ENCODE assay signal across 9 mouse cellular contexts in genomic region chr11:98339071-98339501, GRCm38 (mm10). TPM values are rescaled to one million over a fixed set of nuclear protein-coding genes. Genes with fewer than 3 reads are reported as not detected.
DNase-seq lines count a peak whose midpoint lies in the region; ATAC-seq and TF ChIP-seq lines count a peak whose summit lies in the region.
"Had no signal": no experiment of that assay in that cellular context is flagged by ENCODE, and none has a peak within 500 bp of the region (broad histone marks: within the 10 kb centered on the region; RNA-seq: fewer than 3 reads in every experiment).

No protein-coding gene starts in this region.

- peak overlapping the region; percentile 65 for H3K4me3 ChIP-seq in ES-E14 (ENCODE audit: insufficient read depth in 1 of 2, low read depth in 1 of 2, low read length in 2 of 2, poor library complexity in 1 of 2, severe bottlenecking in 1 of 2)
- peak overlapping the region; percentile 46 for H3K4me3 ChIP-seq in forebrain, embryonic 14.5 days (ENCODE audit: low read depth, low read length)
- H3K4me3 ChIP-seq in liver, embryonic 12.5 days = peak overlapping the region; percentile 42

- peaks cover 0 to 15% of the 10 kb centered on the region in 2 experiments; a peak in 1 of 4 replicates for H3K4me1 ChIP-seq in ES-E14 (ENCODE audit: control insufficient read depth in 2 of 2, insufficient read depth in 2 of 2, low read length in 2 of 2, poor library complexity in 1 of 2)
- peaks cover 27% of the 10 kb centered on the region for H3K4me1 ChIP-seq in forebrain, embryonic 14.5 days (ENCODE audit: control insufficient read depth, insufficient read depth, low read length)
- H3K4me1 ChIP-seq in liver, embryonic 12.5 days = peaks cover 23% of the 10 kb centered on the region

- peak; percentile 35 for DNase-seq in embryo, embryonic 11 days
- DNase-seq in embryo, embryonic 9.5 days (ENCODE audit: extremely low spot score) = no peak
- DNase-seq in ES-E14 (ENCODE audit: low read depth, low spot score) = no peak
- peak; percentile 91 for DNase-seq in forebrain, embryonic 14.5 days (ENCODE audit: low spot score)

- H3K4me2 ChIP-seq in forebrain, embryonic 14.5 days (ENCODE audit: low read length) = peak overlapping the region; percentile 95
- H3K4me2 ChIP-seq in liver, embryonic 12.5 days = peak overlapping the region; percentile 61

- peaks cover 40% of the 10 kb centered on the region for H3K27me3 ChIP-seq in forebrain, embryonic 14.5 days (replicated peaks; ENCODE audit: control insufficient read depth, insufficient read depth, low read length)
- H3K27me3 ChIP-seq in liver, embryonic 12.5 days (replicated peaks) = peaks cover 92% of the 10 kb centered on the region

- no peak overlapping the region for H3K9ac ChIP-seq in ES-E14 (ENCODE audit: insufficient read depth, low read depth, low read length, poor library complexity, severe bottlenecking)
- H3K9ac ChIP-seq in forebrain, embryonic 14.5 days (ENCODE audit: low read length) = peak overlapping the region; percentile 84
- H3K9ac ChIP-seq in liver, embryonic 12.5 days = no peak overlapping the region

- peak; percentile 49 for ATAC-seq in forebrain, embryonic 14.5 days
- no peak for ATAC-seq in liver, embryonic 12.5 days
- no peak for ATAC-seq in inflammation-experienced regulatory T-cells, adult 6 months
- no peak for ATAC-seq in granulocyte monocyte progenitor cell, adult 5-6 weeks (replicated peaks; ENCODE audit: poor library complexity, severe bottlenecking)
- no peak for ATAC-seq in megakaryocyte-erythroid progenitor cell, adult 5-6 weeks (replicated peaks; ENCODE audit: low FRiP score, low TSS enrichment, poor library complexity, severe bottlenecking)

- in situ Hi-C loops in ES-E14 (cut with MboI; ENCODE audit: low sequenced_read_pairs in 2 of 2, unreplicated experiment in 2 of 2) = no loop called here

- H3K27ac ChIP-seq in ES-E14 (ENCODE audit: insufficient read depth, low read depth, low read length, poor library complexity, severe bottlenecking) = no peak overlapping the region
- peak overlapping the region; percentile 99 for H3K27ac ChIP-seq in forebrain, embryonic 14.5 days (ENCODE audit: low read depth, low read length)
- no peak overlapping the region for H3K27ac ChIP-seq in liver, embryonic 12.5 days

- no peaks in the 10 kb centered on the region for H3K36me3 ChIP-seq in ES-E14 (ENCODE audit: control insufficient read depth, insufficient read depth, low read length, poor library complexity, severe bottlenecking)
- no peaks in the 10 kb centered on the region for H3K36me3 ChIP-seq in forebrain, embryonic 14.5 days (ENCODE audit: control insufficient read depth, insufficient read depth, low read length)
- H3K36me3 ChIP-seq in liver, embryonic 12.5 days = no peaks in the 10 kb centered on the region

- under 1% methylated on average over 19 of the region's 19 CpGs for WGBS in forebrain, embryonic 14.5 days
- 2% methylated on average over 19 of the region's 19 CpGs for WGBS in liver, embryonic 12.5 days (ENCODE audit: insufficient replicate concordance)

- no peaks in the 10 kb centered on the region for H3K9me3 ChIP-seq in ES-E14 (ENCODE audit: control insufficient read depth, insufficient read depth, low read depth, low read length)
- no peaks in the 10 kb centered on the region for H3K9me3 ChIP-seq in forebrain, embryonic 14.5 days (replicated peaks; ENCODE audit: control insufficient read depth, low read length)
- no peaks in the 10 kb centered on the region for H3K9me3 ChIP-seq in liver, embryonic 12.5 days (replicated peaks)

TF ChIP-seq in ES-E14, 5 proteins besides CTCF, POLR2A, EP300 and RAD21:
- TF ChIP-seq ZC3H11A (IDR thresholded peaks at IDR 0.05; ENCODE audit: borderline replicate concordance, low read depth, low read length) (no peak), CHD2 (IDR thresholded peaks at IDR 0.05; ENCODE audit: low read depth, low read length) (no peak), ZNF384 (IDR thresholded peaks at IDR 0.05; ENCODE audit: low read depth, low read length) (no peak), HCFC1 (IDR thresholded peaks at IDR 0.05; ENCODE audit: borderline replicate concordance, insufficient read depth, low read length) (no peak), MAFK (IDR thresholded peaks at IDR 0.05; ENCODE audit: insufficient read depth, low read depth, low read length) (no peak)

RNA-seq across cellular contexts. Expression of gene Ppp1r1b, which starts 9.1 kb away (rescaled TPM):
- 0.22 and 0.79 TPM in 2 replicates for total RNA-seq in ES-E14 (2012; rRNA removed)
- 33.1 and 42.2 TPM in 2 replicates for polyA plus RNA-seq in forebrain, embryonic 14.5 days (2014; fragmentation: Nextera tagmentation; extraction: Ambion mirVana)
- polyA plus RNA-seq in liver, embryonic 12.5 days (2016; fragmentation: Nextera tagmentation; extraction: Ambion mirVana) = 0.10 TPM in 1 of 2 replicates, not detected in the other
- not detected for polyA plus RNA-seq in inflammation-experienced regulatory T-cells, adult 6 months (2017; shearing (Covaris generic))
- not detected in 2 replicates for total RNA-seq in granulocyte monocyte progenitor cell, adult 5-6 weeks (2014; fragmentation: Nextera tagmentation)
- total RNA-seq in granulocyte monocyte progenitor cell, adult 5-6 weeks (2017) = not detected in 2 replicates
- total RNA-seq in megakaryocyte-erythroid progenitor cell, adult 5-6 weeks (2014; fragmentation: Nextera tagmentation) = not detected in 2 replicates
- not detected in 2 replicates for total RNA-seq in megakaryocyte-erythroid progenitor cell, adult 5-6 weeks (2017)

RNA-seq across cellular contexts. Expression of gene Neurod2, which starts 9.6 kb away (rescaled TPM):
- not detected in 2 replicates for total RNA-seq in ES-E14 (2012; rRNA removed)
- 64.1 and 90.9 TPM in 2 replicates for polyA plus RNA-seq in forebrain, embryonic 14.5 days (2014; fragmentation: Nextera tagmentation; extraction: Ambion mirVana)
- not detected in 2 replicates for polyA plus RNA-seq in liver, embryonic 12.5 days (2016; fragmentation: Nextera tagmentation; extraction: Ambion mirVana)
- not detected for polyA plus RNA-seq in inflammation-experienced regulatory T-cells, adult 6 months (2017; shearing (Covaris generic))
- total RNA-seq in granulocyte monocyte progenitor cell, adult 5-6 weeks (2014; fragmentation: Nextera tagmentation) = not detected in 2 replicates
- total RNA-seq in granulocyte monocyte progenitor cell, adult 5-6 weeks (2017) = not detected in 2 replicates
- total RNA-seq in megakaryocyte-erythroid progenitor cell, adult 5-6 weeks (2014; fragmentation: Nextera tagmentation) = not detected in 2 replicates
- total RNA-seq in megakaryocyte-erythroid progenitor cell, adult 5-6 weeks (2017) = not detected in 2 replicates
- polyA plus RNA-seq: gonadal fat pad, adult 2 months had no signal

RNA-seq across cellular contexts. Expression of gene Stard3, which starts 19.1 kb away (rescaled TPM):
- 40.2 and 59.8 TPM in 2 replicates for total RNA-seq in ES-E14 (2012; rRNA removed)
- 43.8 and 46.6 TPM in 2 replicates for polyA plus RNA-seq in forebrain, embryonic 14.5 days (2014; fragmentation: Nextera tagmentation; extraction: Ambion mirVana)
- polyA plus RNA-seq in liver, embryonic 12.5 days (2016; fragmentation: Nextera tagmentation; extraction: Ambion mirVana) = 18.0 and 18.9 TPM in 2 replicates
- polyA plus RNA-seq in inflammation-experienced regulatory T-cells, adult 6 months (2017; shearing (Covaris generic)) = 10 to 100 TPM; 38.5 to 42.1 (median 40.3) TPM
- 18.4 and 24.9 TPM in 2 replicates for total RNA-seq in granulocyte monocyte progenitor cell, adult 5-6 weeks (2014; fragmentation: Nextera tagmentation)
- 18.2 and 27.8 TPM in 2 replicates for total RNA-seq in granulocyte monocyte progenitor cell, adult 5-6 weeks (2017)
- total RNA-seq in megakaryocyte-erythroid progenitor cell, adult 5-6 weeks (2014; fragmentation: Nextera tagmentation) = 11.9 and 28.5 TPM in 2 replicates
- total RNA-seq in megakaryocyte-erythroid progenitor cell, adult 5-6 weeks (2017) = 10.6 and 18.2 TPM in 2 replicates

RNA-seq across cellular contexts. Expression of gene Tcap, which starts 44.5 kb away (rescaled TPM):
- 0.26 and 0.45 TPM in 2 replicates for total RNA-seq in ES-E14 (2012; rRNA removed)
- 0.23 TPM in 1 of 2 replicates, not detected in the other for polyA plus RNA-seq in forebrain, embryonic 14.5 days (2014; fragmentation: Nextera tagmentation; extraction: Ambion mirVana)
- not detected in 2 replicates for polyA plus RNA-seq in liver, embryonic 12.5 days (2016; fragmentation: Nextera tagmentation; extraction: Ambion mirVana)
- not detected for polyA plus RNA-seq in inflammation-experienced regulatory T-cells, adult 6 months (2017; shearing (Covaris generic))
- not detected in 2 replicates for total RNA-seq in granulocyte monocyte progenitor cell, adult 5-6 weeks (2014; fragmentation: Nextera tagmentation)
- total RNA-seq in granulocyte monocyte progenitor cell, adult 5-6 weeks (2017) = not detected in 2 replicates
- not detected in 2 replicates for total RNA-seq in megakaryocyte-erythroid progenitor cell, adult 5-6 weeks (2014; fragmentation: Nextera tagmentation)
- not detected in 2 replicates for total RNA-seq in megakaryocyte-erythroid progenitor cell, adult 5-6 weeks (2017)

RNA-seq across cellular contexts. Expression of gene Pnmt, which starts 47.2 kb away (rescaled TPM):
- 0.36 TPM in 1 of 2 replicates, not detected in the other for total RNA-seq in ES-E14 (2012; rRNA removed)
- polyA plus RNA-seq in forebrain, embryonic 14.5 days (2014; fragmentation: Nextera tagmentation; extraction: Ambion mirVana) = 0.32 and 0.36 TPM in 2 replicates
- polyA plus RNA-seq in liver, embryonic 12.5 days (2016; fragmentation: Nextera tagmentation; extraction: Ambion mirVana) = 0.23 TPM in 1 of 2 replicates, not detected in the other
- polyA plus RNA-seq in inflammation-experienced regulatory T-cells, adult 6 months (2017; shearing (Covaris generic)) = not detected
- not detected in 2 replicates for total RNA-seq in granulocyte monocyte progenitor cell, adult 5-6 weeks (2014; fragmentation: Nextera tagmentation)
- not detected in 2 replicates for total RNA-seq in granulocyte monocyte progenitor cell, adult 5-6 weeks (2017)
- not detected in 2 replicates for total RNA-seq in megakaryocyte-erythroid progenitor cell, adult 5-6 weeks (2014; fragmentation: Nextera tagmentation)
- total RNA-seq in megakaryocyte-erythroid progenitor cell, adult 5-6 weeks (2017) = not detected in 2 replicates

Comparison
In these comparisons a context has a peak if more than half of its experiments do, and no peak if none do; other contexts are left out.
1. DNase-seq: peak in embryo, embryonic 11 days (single experiment) and forebrain, embryonic 14.5 days (single experiment); none in embryo, embryonic 9.5 days (single experiment) and ES-E14 (single experiment).
2. Peak in every context shown above with its lines, with median percentiles within 50 percentile points of each other: H3K4me3 ChIP-seq.